Mouse (Mus musculus) CD4-positive, CD25-positive, alpha-beta regulatory T cell, adult 4 months (primary cell): ENCODE results near the gene Fam186a. TPM values are rescaled to one million over a fixed set of nuclear protein-coding genes. Genes with fewer than 3 reads are reported as not detected.

Experiments
- polyA plus RNA-seq, 2 experiments: library from polyadenylated mRNA; unstranded; fragments of 100-300 nt; shearing (Covaris generic); gene quantifications; one replicate each; pipeline ENCODE4 v1.2.1; 2017

The Fam186a gene
- polyA plus RNA-seq, 2 experiments from 2014 or later, result not detected

Other genes starting within 250 kb of the Fam186a start
- under 1 TPM in 1 of 2 experiments, not detected in 1; 0.41 TPM for gene Gpd1, start 249.5 kb downstream of the Fam186a start, polyA plus RNA-seq
- 100 to 1,000 TPM; 139 to 168 TPM for gene Cox14, start 241.4 kb downstream of the Fam186a start, polyA plus RNA-seq
- gene Cers5, start 194.2 kb downstream of the Fam186a start, polyA plus RNA-seq, result 10 to 100 TPM; 54.4 to 64.6 TPM
- gene Lima1, start 91.6 kb downstream of the Fam186a start, polyA plus RNA-seq, result 1 to 10 TPM; 3.0 to 3.6 TPM
- 10 to 100 TPM; 37.0 to 47.8 TPM for gene Larp4, start 3.0 kb upstream of the Fam186a start, polyA plus RNA-seq
- gene Dip2b, start 71.6 kb upstream of the Fam186a start, polyA plus RNA-seq, result 10 to 100 TPM; 14.8 to 17.1 TPM